Mouse (Mus musculus) cerebellum, adult 11-12 months (tissue): ENCODE measurements at regions not wholly inside any gene's neighbourhood (a gene's known extent, or its start where the extent isn't known, plus 50 kb on each side); places are given as distances from the start of the nearest gene placed in this dataset.

Experiments
- DNase-seq: peaks from one replicate; pipeline ENCODE4 v3.0.0; 2022

GRCm38 (mm10) chr10:37589889-37590288 lies 451.2 kb upstream of the Marcks start:
- DNase-seq = peak; percentile 57

- no peak for DNase-seq
Measured at GRCm38 (mm10) chr10:37589009-37589408, 450.3 kb upstream of the Marcks start.

- no peak for DNase-seq
Measured at GRCm38 (mm10) chr10:37571171-37571570, 432.5 kb upstream of the Marcks start.

- DNase-seq = no peak
Measured at GRCm38 (mm10) chr10:37561705-37562104, 423.0 kb upstream of the Marcks start.

- no peak for DNase-seq
Measured at GRCm38 (mm10) chr10:37549446-37549845, 410.7 kb upstream of the Marcks start.

GRCm38 (mm10) chr10:37540703-37541102 lies 402.0 kb upstream of the Marcks start:
- no peak for DNase-seq

- DNase-seq = no peak
Measured at GRCm38 (mm10) chr10:37505966-37506615, 367.4 kb upstream of the Marcks start.

GRCm38 (mm10) chr10:37504468-37504867 lies 365.7 kb upstream of the Marcks start:
- DNase-seq = no peak

GRCm38 (mm10) chr10:37502505-37502904 lies 363.8 kb upstream of the Marcks start:
- DNase-seq = no peak

GRCm38 (mm10) chr10:37501043-37501442 lies 362.3 kb upstream of the Marcks start:
- no peak for DNase-seq

GRCm38 (mm10) chr10:37495467-37495866 lies 356.7 kb upstream of the Marcks start:
- DNase-seq = no peak

GRCm38 (mm10) chr10:37494552-37495166 lies 355.9 kb upstream of the Marcks start:
- no peak for DNase-seq

GRCm38 (mm10) chr10:37494098-37494497 lies 355.4 kb upstream of the Marcks start:
- no peak for DNase-seq

GRCm38 (mm10) chr10:37484311-37485023 lies 345.7 kb upstream of the Marcks start:
- DNase-seq = no peak

GRCm38 (mm10) chr10:37483521-37483920 lies 344.8 kb upstream of the Marcks start:
- DNase-seq = no peak

- no peak for DNase-seq
Measured at GRCm38 (mm10) chr10:37481879-37482278, 343.2 kb upstream of the Marcks start.

GRCm38 (mm10) chr10:37480331-37480730 lies 341.6 kb upstream of the Marcks start:
- no peak for DNase-seq

- no peak for DNase-seq
Measured at GRCm38 (mm10) chr10:37478108-37478507, 339.4 kb upstream of the Marcks start.

GRCm38 (mm10) chr10:37473086-37473485 lies 334.4 kb upstream of the Marcks start:
- DNase-seq = no peak

- no peak for DNase-seq
Measured at GRCm38 (mm10) chr10:37457384-37457783, 318.7 kb upstream of the Marcks start.

GRCm38 (mm10) chr10:37449894-37450293 lies 311.2 kb upstream of the Marcks start:
- DNase-seq = no peak

GRCm38 (mm10) chr10:37447333-37448204 lies 308.8 kb upstream of the Marcks start:
- DNase-seq = no peak
